Mouse (Mus musculus) MEL (cell line): ENCODE results near the gene Utrn. TPM values are rescaled to one million over a fixed set of nuclear protein-coding genes. Genes with fewer than 3 reads are reported as not detected.

ENCODE experiments used
- DNase-seq: peaks from one replicate; pipeline ENCODE4 v3.0.0; 2011; ENCODE audit warnings: low read depth, low spot score
- H3K27ac ChIP-seq: 2 replicates; pipeline ENCODE4 v1.5.1; 2012; ENCODE audit warnings: low read depth, mild to moderate bottlenecking, control low read depth, low read length, moderate library complexity; ENCODE audit not compliant: control insufficient read depth
- H3K27me3 ChIP-seq, 2 experiments: fragments of 150-350 bp in 1 of 2; sonication (generic) in 1 of 2; 2 replicates each; pipeline ENCODE4 v1.6.1; 2012; ENCODE audit warnings: low read length in 2 of 2, mild to moderate bottlenecking in 2 of 2, improper control_type of control experiment in 1 of 2, moderate library complexity in 1 of 2; ENCODE audit not compliant: insufficient read depth in 2 of 2, control insufficient read depth in 1 of 2
- H3K36me3 ChIP-seq, 2 experiments: 2 replicates each; pipeline ENCODE4 v1.6.1; 2012 to 2014; ENCODE audit warnings: low read length in 2 of 2, improper control_type of control experiment in 1 of 2, inconsistent platforms in 1 of 2, mild to moderate bottlenecking in 1 of 2; ENCODE audit not compliant: insufficient read depth in 2 of 2, control insufficient read depth in 1 of 2
- H3K4me1 ChIP-seq, 2 experiments: fragments of 150-350 bp in 1 of 2; sonication (generic) in 1 of 2; 2 replicates each; pipeline ENCODE4 v1.6.1; 2012; ENCODE audit warnings: low read length in 2 of 2, improper control_type of control experiment in 1 of 2, mild to moderate bottlenecking in 1 of 2; ENCODE audit not compliant: insufficient read depth in 2 of 2, control insufficient read depth in 1 of 2
- H3K4me3 ChIP-seq, 2 experiments: fragments of 150-350 bp in 1 of 2; sonication (generic) in 1 of 2; 2 replicates each; pipeline ENCODE4 v1.5.1; 2012; ENCODE audit warnings: low read depth in 2 of 2, low read length in 2 of 2, mild to moderate bottlenecking in 2 of 2, moderate library complexity in 2 of 2, control low read depth in 1 of 2, improper control_type of control experiment in 1 of 2; ENCODE audit not compliant: control insufficient read depth in 1 of 2, insufficient read depth in 1 of 2
- H3K79me2 ChIP-seq: 2 replicates; pipeline ENCODE4 v1.6.1; 2012; ENCODE audit warnings: mild to moderate bottlenecking, low read length, moderate library complexity; ENCODE audit not compliant: control insufficient read depth, poor library complexity, insufficient read depth
- H3K9ac ChIP-seq: 2 replicates; pipeline ENCODE4 v1.6.1; 2012; ENCODE audit warnings: low read depth, mild to moderate bottlenecking, control low read depth, low read length, moderate library complexity; ENCODE audit not compliant: control insufficient read depth, poor library complexity, severe bottlenecking
- H3K9me3 ChIP-seq: fragments of 150-350 bp; sonication (generic); replicated peaks from 2 replicates; pipeline ENCODE4 v1.6.1; 2012; ENCODE audit warnings: mild to moderate bottlenecking, low read length, improper control_type of control experiment, moderate library complexity; ENCODE audit not compliant: insufficient read depth
- BHLHE40 ChIP-seq: IDR thresholded peaks from 2 replicates; pipeline ENCODE4 v1.6.1; 2012; ENCODE audit warnings: low read depth, mild to moderate bottlenecking, inconsistent platforms, low read length, improper control_type of control experiment, borderline replicate concordance
- CHD1 ChIP-seq: IDR thresholded peaks from 2 replicates; pipeline ENCODE4 v1.6.1; 2012; ENCODE audit warnings: low read depth, mild to moderate bottlenecking, inconsistent platforms, low read length, improper control_type of control experiment
- EP300 ChIP-seq, 2 experiments: IDR thresholded peaks; 2 replicates each; pipeline ENCODE4 v1.6.1; 2011; ENCODE audit warnings: improper control_type of control experiment in 2 of 2, low read length in 2 of 2, low read depth in 1 of 2, mild to moderate bottlenecking in 1 of 2
- ETS1 ChIP-seq: IDR thresholded peaks from 2 replicates; pipeline ENCODE4 v1.6.1; 2012; ENCODE audit warnings: low read depth, mild to moderate bottlenecking, inconsistent platforms, low read length, improper control_type of control experiment, moderate library complexity
- GABPA ChIP-seq: IDR thresholded peaks from 2 replicates; pipeline ENCODE4 v1.6.1; 2012; ENCODE audit warnings: low read depth, mild to moderate bottlenecking, inconsistent platforms, low read length, improper control_type of control experiment, moderate library complexity
- GATA1 ChIP-seq: IDR thresholded peaks from 2 replicates; pipeline ENCODE4 v1.6.1; 2011; ENCODE audit warnings: low read depth, low read length, improper control_type of control experiment
- HCFC1 ChIP-seq: IDR thresholded peaks from 2 replicates; pipeline ENCODE4 v1.6.1; 2012; ENCODE audit warnings: low read depth, mild to moderate bottlenecking, inconsistent platforms, low read length, improper control_type of control experiment, moderate library complexity
- JUND ChIP-seq: IDR thresholded peaks from 2 replicates; pipeline ENCODE4 v1.6.1; 2011; ENCODE audit warnings: low read depth, mild to moderate bottlenecking, improper control_type of control experiment, low read length
- POLR2A ChIP-seq, 2 experiments: IDR thresholded peaks; 2 replicates each; pipeline ENCODE4 v1.6.1; 2011 to 2012; ENCODE audit warnings: low read length in 2 of 2, mild to moderate bottlenecking in 2 of 2, control low read depth in 1 of 2, improper control_type of control experiment in 1 of 2, low read depth in 1 of 2, moderate library complexity in 1 of 2; ENCODE audit not compliant: control insufficient read depth in 1 of 2, insufficient read depth in 1 of 2, poor library complexity in 1 of 2
- RAD21 ChIP-seq: IDR thresholded peaks from 2 replicates; pipeline ENCODE4 v1.6.1; 2011; ENCODE audit warnings: mild to moderate bottlenecking, low read depth, low read length, improper control_type of control experiment
- TAL1 ChIP-seq: IDR thresholded peaks from 2 replicates; pipeline ENCODE4 v1.6.1; 2012; ENCODE audit warnings: mild to moderate bottlenecking, inconsistent platforms, low read length, moderate library complexity, mixed read lengths
- TBP ChIP-seq: IDR thresholded peaks from 2 replicates; pipeline ENCODE4 v1.8.0; 2011; ENCODE audit warnings: low read depth, low read length, improper control_type of control experiment
- TCF12 ChIP-seq: IDR thresholded peaks from 2 replicates; pipeline ENCODE4 v1.6.1; 2014; ENCODE audit warnings: low read depth, mild to moderate bottlenecking, inconsistent platforms, low read length, improper control_type of control experiment, moderate library complexity
- ZKSCAN1 ChIP-seq: IDR thresholded peaks from 2 replicates; pipeline ENCODE4 v1.6.1; 2012; ENCODE audit warnings: low read depth, mild to moderate bottlenecking, inconsistent platforms, low read length, improper control_type of control experiment, moderate library complexity
- ZNF384 ChIP-seq: IDR thresholded peaks from 2 replicates; pipeline ENCODE4 v1.6.1; 2012; ENCODE audit warnings: low read depth, mild to moderate bottlenecking, inconsistent platforms, low read length, improper control_type of control experiment
- polyA plus RNA-seq, 2 experiments: library from polyadenylated mRNA; stranded (reverse) in 1 of 2; unstranded in 1 of 2; fragments of >175 nt in 1 of 2; fragments of >200 nt in 1 of 2; gene quantifications; 2 replicates each; pipeline versions ENCODE4 v1.2.1 to v1.2.4; 2012; ENCODE audit warnings: low replicate concordance in 2 of 2, low read depth in 1 of 2; ENCODE audit not compliant: insufficient read length in 2 of 2, insufficient read depth in 1 of 2, missing spikeins in 1 of 2
- total RNA-seq: library from RNA; depleted of rRNA; stranded (reverse); fragments of 300-350 nt; gene quantifications from 2 replicates; pipeline ENCODE4 v1.2.3, GENCODE M21; 2012

Gene Utrn
- total and polyA plus RNA-seq, 3 experiments, result 2.3 to 4.3 TPM; not detected in 1

- no peaks in the 10 kb centered on the region; a peak in 1 of 4 replicates for H3K4me1 ChIP-seq
- H3K27me3 ChIP-seq, result no peaks in the 10 kb centered on the region
- H3K79me2 ChIP-seq, result no peaks in the 10 kb centered on the region
- H3K36me3 ChIP-seq, result peaks cover 0 to 4% of the 10 kb centered on the region in 2 experiments; a peak in 1 of 4 replicates
- H3K4me3 ChIP-seq, result peak overlapping the region; percentile 33 to 35; a peak in 3 of 4 replicates
- peak overlapping the region; percentile 11; the same call in 1 of the 2 replicates for H3K27ac ChIP-seq
- H3K9me3 ChIP-seq, result no peaks in the 10 kb centered on the region
- TF ChIP-seq ZNF384 (no peak), EP300 (IDR thresholded peaks at IDR 0.05; ENCODE audit: low read depth in 1 of 2, low read length in 2 of 2) (peak; percentile 27 to 56; a peak in 3 of 4 replicates), JUND (peak; percentile 87), HCFC1 (no peak), POLR2A (IDR thresholded peaks at IDR 0.05; ENCODE audit: control insufficient read depth in 1 of 2, insufficient read depth in 1 of 2, low read depth in 1 of 2, low read length in 2 of 2, poor library complexity in 1 of 2) (0 out of 4 replicates have a peak, but pooled peaks of 1 of the 2 experiments have one; percentile 23), TBP (0 out of 2 replicates have a peak, but pooled peaks have one; percentile 18)
- TF ChIP-seq, all 39 proteins: peak for 4
- peak; percentile 77 for DNase-seq
- peak overlapping the region; percentile 45 for H3K9ac ChIP-seq
Measured at GRCm38 (mm10) chr10:12573601-12574000, 295.6 kb downstream of the Utrn start.

- Histone ChIP-seq H3K36me3 (peaks cover 0 to 4% of the 10 kb centered on the region in 2 experiments; a peak in 1 of 4 replicates), H3K4me3 (peak overlapping the region in 1 of 2 experiments; percentile 33; a peak in 1 of 4 replicates), H3K27me3 (no peaks in the 10 kb centered on the region)
- DNase-seq, result peak; percentile 56
- TF ChIP-seq GATA1 (no peak), ETS1 (no peak), EP300 (IDR thresholded peaks at IDR 0.05; ENCODE audit: low read depth in 1 of 2, low read length in 2 of 2) (peak; percentile 21 to 27; a peak in 2 of 4 replicates), ZNF384 (no peak), ZKSCAN1 (no peak), RAD21 (no peak)
- TF ChIP-seq, all 39 proteins: peak for 1
- Histone ChIP-seq H3K9ac (no peak overlapping the region; the same call in 1 of the 2 replicates), H3K4me1 (no peaks in the 10 kb centered on the region; a peak in 1 of 4 replicates), H3K27ac (no peak overlapping the region; the same call in 1 of the 2 replicates), H3K79me2 (no peaks in the 10 kb centered on the region), H3K9me3 (no peaks in the 10 kb centered on the region)
Measured at GRCm38 (mm10) chr10:12572759-12573158, 296.4 kb downstream of the Utrn start.

GRCm38 (mm10) chr10:12564425-12564824 is 304.7 kb downstream of the Utrn start:
- Histone ChIP-seq H3K27me3 (no peaks in the 10 kb centered on the region), H3K9ac (no peak overlapping the region), H3K4me3 (0 out of 4 replicates have a peak overlapping the region, but pooled peaks of 1 of the 2 experiments have one; percentile 29), H3K9me3 (no peaks in the 10 kb centered on the region), H3K4me1 (peaks cover 2% of the 10 kb centered on the region in 2 experiments; a peak in 2 of 4 replicates), H3K27ac (no peak overlapping the region), H3K79me2 (no peaks in the 10 kb centered on the region), H3K36me3 (peaks cover 0 to 2% of the 10 kb centered on the region in 2 experiments; a peak in 2 of 4 replicates)
- TF ChIP-seq BHLHE40 (no peak), EP300 (IDR thresholded peaks at IDR 0.05; ENCODE audit: low read depth in 1 of 2, low read length in 2 of 2) (no peak; a peak in 1 of 4 replicates), GATA1 (peak; percentile 17; the same call in 1 of the 2 replicates), TAL1 (no peak), TBP (no peak), TCF12 (0 out of 2 replicates have a peak, but pooled peaks have one; percentile 14), GABPA (no peak), CHD1 (no peak)
- peak; percentile 65 for DNase-seq
